Mouse (Mus musculus): ENCODE measurements around the gene Gucy2d. TPM values are rescaled to one million over a fixed set of nuclear protein-coding genes. Genes with fewer than 3 reads are reported as not detected.

Gucy2d gene
- total and polyA plus RNA-seq, 3 experiments = not detected

DNA sequence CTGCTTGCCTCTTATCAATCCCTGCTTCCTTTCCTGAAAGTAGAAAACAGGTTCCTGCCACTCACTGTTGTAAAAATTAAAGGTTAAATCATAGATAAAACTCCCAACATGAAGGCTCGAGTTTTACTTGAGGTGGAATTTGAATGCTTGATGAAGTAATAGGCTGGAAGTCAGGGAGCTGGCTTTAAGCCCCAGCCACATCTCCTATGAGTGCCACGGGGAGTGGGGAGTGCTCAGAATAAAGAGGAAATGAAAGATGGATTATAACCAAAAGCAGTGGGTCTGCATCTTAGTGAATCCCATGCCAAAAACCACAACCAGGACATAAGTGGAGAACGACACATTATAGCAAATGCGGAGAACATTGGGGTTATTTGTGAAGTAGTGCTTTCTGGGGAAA lies 24.2 kb upstream of the Gucy2d start:
- H3K27ac ChIP-seq (ENCODE audit: control insufficient read depth, low read depth, low read length) = no peak overlapping the region
- no peak overlapping the region for H3K4me3 ChIP-seq (ENCODE audit: control insufficient read depth in 1 of 2, insufficient read depth in 1 of 2, low read depth in 2 of 2, low read length in 2 of 2)
- no peak overlapping the region for H3K9ac ChIP-seq (ENCODE audit: control insufficient read depth, low read depth, low read length, poor library complexity, severe bottlenecking)
- peaks cover 0 to 3% of the 10 kb centered on the region in 2 experiments; a peak in 1 of 4 replicates for H3K4me1 ChIP-seq (ENCODE audit: control insufficient read depth in 1 of 2, insufficient read depth in 2 of 2, low read length in 2 of 2)
- H3K79me2 ChIP-seq (ENCODE audit: control insufficient read depth, insufficient read depth, low read length, poor library complexity) = no peaks in the 10 kb centered on the region
- H3K27me3 ChIP-seq (ENCODE audit: control insufficient read depth in 1 of 2, insufficient read depth in 2 of 2, low read length in 2 of 2) = peaks cover 8 to 10% of the 10 kb centered on the region in 2 experiments
- DNase-seq (ENCODE audit: low read depth, low spot score) = no peak
- no peaks in the 10 kb centered on the region for H3K36me3 ChIP-seq (ENCODE audit: control insufficient read depth in 1 of 2, insufficient read depth in 2 of 2, low read length in 2 of 2)
- TF ChIP-seq ZNF384 (IDR thresholded peaks at IDR 0.05; ENCODE audit: low read depth, low read length) = no peak
- no peak for TF ChIP-seq HCFC1 (IDR thresholded peaks at IDR 0.05; ENCODE audit: low read depth, low read length)
- TF ChIP-seq ZC3H11A (IDR thresholded peaks at IDR 0.05; ENCODE audit: low read depth, low read length) = no peak
- TF ChIP-seq TBP (IDR thresholded peaks at IDR 0.05; ENCODE audit: low read depth, low read length) = no peak
- H3K9me3 ChIP-seq (replicated peaks; ENCODE audit: insufficient read depth, low read length) = no peaks in the 10 kb centered on the region

DNA sequence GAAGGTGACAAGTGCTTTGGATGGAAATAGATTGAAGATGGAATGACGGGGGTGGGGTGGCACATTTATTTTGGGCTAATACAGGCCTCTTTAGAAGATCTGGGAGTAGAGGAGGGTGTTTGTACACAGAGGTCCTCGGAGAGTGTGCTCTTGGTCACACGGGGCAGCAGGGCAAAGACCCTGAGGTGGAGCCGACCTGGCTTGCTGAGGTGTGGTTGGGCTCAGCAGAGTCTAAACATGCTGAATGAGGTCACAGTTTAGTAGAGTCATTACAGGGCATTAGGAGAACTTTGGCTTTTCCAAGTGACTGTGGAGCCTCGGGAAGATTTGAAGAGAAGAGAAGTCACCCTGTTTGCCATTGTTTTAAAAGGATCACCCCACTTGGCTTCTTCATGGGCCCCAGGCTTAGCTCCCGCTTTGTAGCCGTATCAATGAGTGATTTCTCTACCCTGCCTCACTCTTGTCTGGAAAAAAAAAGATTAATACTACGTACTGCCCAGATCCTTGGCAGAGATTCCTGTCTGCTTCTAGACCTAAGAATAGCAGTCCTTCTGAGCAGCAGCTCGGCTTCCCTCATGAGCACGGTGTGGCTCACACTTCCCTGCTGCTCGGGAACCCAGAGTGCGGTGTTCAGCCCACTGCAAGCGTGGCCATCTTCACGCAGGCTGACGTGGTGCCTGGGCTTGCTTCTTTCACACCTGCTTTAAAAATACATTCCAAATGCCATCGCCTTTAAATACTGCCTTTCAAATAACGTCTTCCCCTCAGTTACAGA lies 22.0 kb upstream of the Gucy2d start:
- no peaks in the 10 kb centered on the region for H3K36me3 ChIP-seq (ENCODE audit: control insufficient read depth in 1 of 2, insufficient read depth in 2 of 2, low read length in 2 of 2)
- H3K79me2 ChIP-seq (ENCODE audit: control insufficient read depth, insufficient read depth, low read length, poor library complexity) = no peaks in the 10 kb centered on the region
- H3K9ac ChIP-seq (ENCODE audit: control insufficient read depth, low read depth, low read length, poor library complexity, severe bottlenecking) = no peak overlapping the region
- peaks cover 5 to 7% of the 10 kb centered on the region in 2 experiments for H3K27me3 ChIP-seq (ENCODE audit: control insufficient read depth in 1 of 2, insufficient read depth in 2 of 2, low read length in 2 of 2)
- no peak overlapping the region for H3K4me3 ChIP-seq (ENCODE audit: control insufficient read depth in 1 of 2, insufficient read depth in 1 of 2, low read depth in 2 of 2, low read length in 2 of 2)
- no peaks in the 10 kb centered on the region for H3K9me3 ChIP-seq (replicated peaks; ENCODE audit: insufficient read depth, low read length)
- no peak overlapping the region for H3K27ac ChIP-seq (ENCODE audit: control insufficient read depth, low read depth, low read length)
- H3K4me1 ChIP-seq (ENCODE audit: control insufficient read depth in 1 of 2, insufficient read depth in 2 of 2, low read length in 2 of 2) = peaks cover 0 to 3% of the 10 kb centered on the region in 2 experiments; a peak in 1 of 4 replicates
- TF ChIP-seq CTCF (IDR thresholded peaks at IDR 0.05 in 2 of 3, conservative IDR thresholded peaks at IDR 0.05 in 1 of 3; ENCODE audit: control insufficient read depth in 1 of 3, insufficient read depth in 1 of 3, low read depth in 2 of 3, low read length in 3 of 3, poor library complexity in 1 of 3, severe bottlenecking in 1 of 3) (no peak), MXI1 (IDR thresholded peaks at IDR 0.05; ENCODE audit: low read depth, low read length) (no peak), JUND (IDR thresholded peaks at IDR 0.05; ENCODE audit: low read depth, low read length) (no peak)
- no peak for DNase-seq (ENCODE audit: low read depth, low spot score)

DNA sequence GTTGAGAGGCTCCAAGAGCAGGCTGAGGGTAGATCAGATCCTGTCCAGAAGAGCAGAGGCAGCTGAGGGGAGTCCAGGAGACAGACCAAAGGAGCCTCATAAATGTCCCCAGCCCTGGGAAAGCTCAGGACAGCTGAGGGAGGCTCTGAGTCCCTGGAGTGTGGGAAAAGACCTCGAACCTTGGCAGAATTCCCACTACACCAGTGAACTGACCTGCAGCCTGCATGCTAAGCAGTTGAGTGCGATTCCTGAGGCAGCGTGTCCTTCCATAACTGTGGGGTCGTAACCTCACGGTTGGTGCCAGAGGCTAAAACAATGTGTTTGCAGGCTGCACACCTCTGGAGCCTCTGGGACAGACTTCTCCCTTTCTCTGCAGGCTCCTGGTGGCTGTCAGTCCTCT lies 20.9 kb upstream of the Gucy2d start:
- no peaks in the 10 kb centered on the region for H3K79me2 ChIP-seq (ENCODE audit: control insufficient read depth, insufficient read depth, low read length, poor library complexity)
- no peak overlapping the region for H3K27ac ChIP-seq (ENCODE audit: control insufficient read depth, low read depth, low read length)
- TF ChIP-seq ZMIZ1 (IDR thresholded peaks at IDR 0.05; ENCODE audit: low read depth, low read length) (no peak), ZKSCAN1 (IDR thresholded peaks at IDR 0.05; ENCODE audit: low read depth, low read length) (no peak), MXI1 (IDR thresholded peaks at IDR 0.05; ENCODE audit: low read depth, low read length) (no peak), HCFC1 (IDR thresholded peaks at IDR 0.05; ENCODE audit: low read depth, low read length) (no peak), RCOR1 (IDR thresholded peaks at IDR 0.05; ENCODE audit: low read depth, low read length) (no peak), POLR2AphosphoS5 (IDR thresholded peaks at IDR 0.05; ENCODE audit: borderline replicate concordance, low read depth, low read length) (no peak), MEF2A (IDR thresholded peaks at IDR 0.05; ENCODE audit: extremely low read depth, insufficient replicate concordance, low read depth, low read length, poor library complexity, severe bottlenecking) (no peak), GABPA (IDR thresholded peaks at IDR 0.05; ENCODE audit: low read depth, low read length) (no peak), USF1 (IDR thresholded peaks at IDR 0.05; ENCODE audit: low read depth, low read length) (no peak), TCF12 (IDR thresholded peaks at IDR 0.05; ENCODE audit: low read depth, low read length) (no peak), ZNF384 (IDR thresholded peaks at IDR 0.05; ENCODE audit: low read depth, low read length) (no peak), SMC3 (IDR thresholded peaks at IDR 0.05; ENCODE audit: low read depth, low read length) (no peak), NELFE (IDR thresholded peaks at IDR 0.05; ENCODE audit: low read depth, low read length) (no peak), E2F4 (IDR thresholded peaks at IDR 0.05; ENCODE audit: borderline replicate concordance, low read depth, low read length) (no peak), USF2 (IDR thresholded peaks at IDR 0.05; ENCODE audit: borderline replicate concordance in 1 of 2, insufficient read depth in 1 of 2, low read depth in 1 of 2, low read length in 2 of 2) (no peak), SIN3A (IDR thresholded peaks at IDR 0.05; ENCODE audit: low read length) (no peak), BHLHE40 (IDR thresholded peaks at IDR 0.05; ENCODE audit: borderline replicate concordance, low read depth, low read length) (no peak), ETS1 (IDR thresholded peaks at IDR 0.05; ENCODE audit: low read depth, low read length) (no peak)
- peaks cover 0 to 3% of the 10 kb centered on the region in 2 experiments; a peak in 1 of 4 replicates for H3K4me1 ChIP-seq (ENCODE audit: control insufficient read depth in 1 of 2, insufficient read depth in 2 of 2, low read length in 2 of 2)
- no peak overlapping the region for H3K4me3 ChIP-seq (ENCODE audit: control insufficient read depth in 1 of 2, insufficient read depth in 1 of 2, low read depth in 2 of 2, low read length in 2 of 2)
- H3K9ac ChIP-seq (ENCODE audit: control insufficient read depth, low read depth, low read length, poor library complexity, severe bottlenecking) = no peak overlapping the region
- DNase-seq (ENCODE audit: low read depth, low spot score) = no peak
- no peaks in the 10 kb centered on the region for H3K36me3 ChIP-seq (ENCODE audit: control insufficient read depth in 1 of 2, insufficient read depth in 2 of 2, low read length in 2 of 2)
- H3K9me3 ChIP-seq (replicated peaks; ENCODE audit: insufficient read depth, low read length) = no peaks in the 10 kb centered on the region
- H3K27me3 ChIP-seq (ENCODE audit: control insufficient read depth in 1 of 2, insufficient read depth in 2 of 2, low read length in 2 of 2) = peaks cover 3 to 5% of the 10 kb centered on the region in 2 experiments
